Mouse (Mus musculus) liver, adult 2 months (tissue): ENCODE data around the gene Cd247.

Source experiments
- CTCF ChIP-seq: fragments of 200-500 bp; IDR thresholded peaks from 2 replicates; pipeline ENCODE4 v1.5.1; 2011; ENCODE audit warnings: low read depth, low read length, control low read depth
- POLR2A ChIP-seq: fragments of 200-500 bp; IDR thresholded peaks from 2 replicates; pipeline ENCODE4 v1.6.1; 2011; ENCODE audit warnings: low read length, control low read depth; ENCODE audit not compliant: insufficient read depth; ENCODE audit errors: extremely low read depth

GRCm38 (mm10) chr1:165822031-165822430 is 33.5 kb downstream of the Cd247 start:
- no peak for TF ChIP-seq POLR2A
- TF ChIP-seq CTCF, result no peak
